Mouse (Mus musculus) heart, postnatal 0 days (tissue): ENCODE measurements around the gene Grik1.

Experiments
- CTCF ChIP-seq: IDR thresholded peaks from 2 replicates; pipeline ENCODE4 v1.5.1; 2016; ENCODE audit warnings: antibody characterized with exemption, control low read depth, low read depth
- EP300 ChIP-seq: IDR thresholded peaks from 2 replicates; pipeline ENCODE4 v1.6.1; 2016; ENCODE audit warnings: antibody characterized with exemption, low read depth

- TF ChIP-seq CTCF (no peak), EP300 (no peak)
Observed at GRCm38 (mm10) chr16:87942103-87942865, 347.8 kb downstream of the Grik1 start.
